Mouse (Mus musculus) limb, embryonic 13.5 days (tissue): Measurements from ENCODE around the gene Serpina1a. TPM values are rescaled to one million over a fixed set of nuclear protein-coding genes. Genes with fewer than 3 reads are reported as not detected.
"Not testable (repeated sequence)": the region's sequence is repeated elsewhere in the genome, so short reads cannot be mapped to it uniquely, and the experiment has no call there.

Experiments used
- ATAC-seq: fragments of 200-750 bp; cut with Nextera tagmentation; 2 replicates; pipeline ENCODE4 v1.8.0; 2017; ENCODE audit warnings: low read depth, moderate number of reproducible peaks, moderate TSS enrichment; ENCODE audit not compliant: low FRiP score
- H3K27ac ChIP-seq: fragments of 300-500 bp; sonication (generic); 2 replicates; pipeline ENCODE4 v1.5.1; 2015; ENCODE audit warnings: inconsistent platforms, mild to moderate bottlenecking, moderate library complexity
- H3K27me3 ChIP-seq: fragments of 300-500 bp; sonication (generic); 2 replicates; pipeline ENCODE4 v1.6.1; 2015; ENCODE audit warnings: mild to moderate bottlenecking, inconsistent platforms
- H3K36me3 ChIP-seq: fragments of 300-500 bp; sonication (generic); 2 replicates; pipeline ENCODE4 v1.6.1; 2015; ENCODE audit warnings: inconsistent platforms, mild to moderate bottlenecking, moderate library complexity
- H3K4me1 ChIP-seq: fragments of 300-500 bp; sonication (generic); 2 replicates; pipeline ENCODE4 v1.6.1; 2015; ENCODE audit warnings: inconsistent platforms
- H3K4me2 ChIP-seq: fragments of 300-500 bp; sonication (generic); replicated peaks from 2 replicates; pipeline ENCODE4 v1.6.1; 2015; ENCODE audit warnings: inconsistent platforms, mild to moderate bottlenecking, moderate library complexity
- H3K4me3 ChIP-seq: fragments of 300-500 bp; sonication (generic); 2 replicates; pipeline ENCODE4 v1.5.1; 2015; ENCODE audit warnings: moderate library complexity, mild to moderate bottlenecking, inconsistent platforms
- H3K9ac ChIP-seq: fragments of 300-500 bp; sonication (generic); 2 replicates; pipeline ENCODE4 v1.6.1; 2015; ENCODE audit warnings: mild to moderate bottlenecking, inconsistent platforms
- H3K9me3 ChIP-seq: fragments of 300-500 bp; sonication (generic); 2 replicates; pipeline ENCODE4 v1.6.1; 2016; ENCODE audit warnings: inconsistent platforms
- WGBS: fragments of 180-500 bp; shearing (Covaris S2); methylation state at CpG from one replicate; pipeline ENCODE4 v1.1.7; 2015; 5-methylcytosine and 5-hydroxymethylcytosine counted together
- polyA plus RNA-seq: library from polyadenylated mRNA; unstranded; fragments of >200 nt; fragmentation: Nextera tagmentation; extraction: Ambion mirVana; gene quantifications from 2 replicates; pipeline ENCODE4 v1.2.1, GENCODE M21; 2015

Serpina1a gene
- polyA plus RNA-seq, 1 experiment from 2014 or later, result 0.14 TPM

- not testable (repeated sequence) for H3K4me1 ChIP-seq, H3K9me3 ChIP-seq, H3K4me3 ChIP-seq, H3K9ac ChIP-seq, ATAC-seq, H3K36me3 ChIP-seq, H3K27ac ChIP-seq, H3K4me2 ChIP-seq, H3K27me3 ChIP-seq
- WGBS, result 84% methylated on average over 5 of the region's 5 CpGs
These were observed 39.5 kb downstream of the Serpina1a start for GRCm38 (mm10) chr12:103823826-103824225.

Other genes with a start within 250 kb of the Serpina1a start
- gene Serpina10, start 232.1 kb downstream of the Serpina1a start, polyA plus RNA-seq, result not detected in 2 replicates
- gene Serpina6, start 206.3 kb downstream of the Serpina1a start, polyA plus RNA-seq, result 0.18 and 5.3 TPM in 2 replicates
- not detected in 2 replicates for gene Serpina16, start 187.4 kb downstream of the Serpina1a start, polyA plus RNA-seq
- gene Serpina1f, start 168.0 kb downstream of the Serpina1a start, polyA plus RNA-seq, result not detected in 2 replicates
- not detected in 2 replicates for gene Serpina1d, start 90.0 kb downstream of the Serpina1a start, polyA plus RNA-seq
- gene Serpina1b, start 33.2 kb downstream of the Serpina1a start, polyA plus RNA-seq, result 0.36 and 1.5 TPM in 2 replicates
- gene Serpina1c, start 41.3 kb upstream of the Serpina1a start, polyA plus RNA-seq, result 0.46 TPM in 1 of 2 replicates, not detected in the other
- 0.45 TPM in 1 of 2 replicates, not detected in the other for gene Serpina1e, start 95.4 kb upstream of the Serpina1a start, polyA plus RNA-seq
- not detected in 2 replicates for gene Serpina11, start 126.4 kb upstream of the Serpina1a start, polyA plus RNA-seq
- not detected in 2 replicates for gene Serpina9, start 150.2 kb upstream of the Serpina1a start, polyA plus RNA-seq
- gene Serpina12, start 180.9 kb upstream of the Serpina1a start, polyA plus RNA-seq, result not detected in 2 replicates
- not detected in 2 replicates for gene Serpina5, start 237.6 kb upstream of the Serpina1a start, polyA plus RNA-seq
- gene Serpina3a, start 249.2 kb upstream of the Serpina1a start, polyA plus RNA-seq, result not detected in 2 replicates